Mouse (Mus musculus) layer of hippocampus, adult 2 months (tissue): ENCODE measurements around the gene Tspan2. TPM values are rescaled to one million over a fixed set of nuclear protein-coding genes. Genes with fewer than 3 reads are reported as not detected.

Source experiments
- DNase-seq, 2 experiments: peaks; one replicate each; pipeline ENCODE4 v3.0.0; 2022; ENCODE audit warnings: low spot score in 2 of 2
- H3K27ac ChIP-seq: fragments of 200-600 bp; 2 replicates; pipeline ENCODE4 v1.8.1; 2022
- H3K4me3 ChIP-seq: fragments of 200-600 bp; 2 replicates; pipeline ENCODE4 v1.8.1; 2022; ENCODE audit warnings: mild to moderate bottlenecking
- CTCF ChIP-seq: fragments of 200-600 bp; conservative IDR thresholded peaks from 2 replicates; pipeline ENCODE4 v1.8.1; 2022; ENCODE audit warnings: antibody characterized with exemption, mild to moderate bottlenecking, moderate library complexity
- long read RNA-seq, 2 experiments: library from polyadenylated mRNA; stranded (forward); transcript quantifications; one replicate each; pipeline ENCODE4 v2.0.0; 2021; ENCODE audit warnings: borderline mapping rate in 2 of 2
- total RNA-seq, 2 experiments: library from RNA; stranded (reverse); gene quantifications; 2 replicates each; pipeline ENCODE4 v1.2.3; 2021

The Tspan2 gene
- 10 to 100 TPM; 70.5 to 76.2 TPM for total RNA-seq
- long read RNA-seq, experiment 1, full-length matches to known transcripts = 10 of 24 reads
- long read RNA-seq, experiment 1, partial matches to known transcripts = 0 of 24 reads
- long read RNA-seq, experiment 1, other reads (novel, unspliced or antisense) = 14 of 24 reads
- long read RNA-seq, experiment 2, full-length matches to known transcripts = 18 of 28 reads
- long read RNA-seq, experiment 2, partial matches to known transcripts = 0 of 28 reads
- long read RNA-seq, experiment 2, other reads (novel, unspliced or antisense) = 10 of 28 reads

DNA sequence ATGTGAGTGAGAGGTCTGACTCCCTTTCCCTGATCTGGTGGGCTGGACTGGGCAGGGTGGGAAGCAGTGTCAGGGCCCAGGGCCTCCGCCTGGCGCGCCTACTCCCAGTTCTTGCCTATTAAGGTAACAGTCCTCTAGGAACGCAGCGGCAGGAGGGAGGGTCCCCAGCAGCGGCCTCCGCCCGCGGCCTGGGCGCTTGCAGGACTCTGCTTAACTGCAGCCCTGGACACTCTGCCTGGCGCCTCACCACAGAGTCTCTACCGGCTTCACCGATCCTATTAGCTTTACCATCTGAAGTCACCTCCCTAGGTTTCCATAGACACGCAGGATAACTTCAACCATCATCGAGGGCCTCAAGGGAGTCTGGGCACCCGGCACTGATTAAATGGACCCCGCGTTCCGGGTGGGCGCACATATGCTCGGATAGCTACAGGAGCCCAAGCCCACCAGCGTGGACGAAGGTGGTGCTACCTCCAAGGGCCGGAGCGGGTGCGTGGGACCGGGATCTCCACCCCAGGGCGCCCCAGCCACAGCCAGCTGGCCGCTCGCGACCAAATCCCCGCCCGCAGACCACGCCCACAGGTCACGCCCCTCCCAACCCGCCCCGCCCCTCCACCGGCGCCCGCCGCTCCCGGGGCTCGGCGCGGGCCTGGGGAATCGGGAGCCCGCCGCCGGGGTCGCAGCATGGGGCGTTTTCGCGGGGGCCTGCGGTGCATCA is at the start of gene Tspan2:
Gene Tspan2 (plus strand): TSS at position 217 of the 718 bp plus-strand sequence.
- TF ChIP-seq CTCF = no peak
- peak within 1 kb of the TSS; percentile 72 for H3K4me3 ChIP-seq
- H3K27ac ChIP-seq = peak within 1 kb of the TSS; percentile 83
- no peak for DNase-seq

DNA sequence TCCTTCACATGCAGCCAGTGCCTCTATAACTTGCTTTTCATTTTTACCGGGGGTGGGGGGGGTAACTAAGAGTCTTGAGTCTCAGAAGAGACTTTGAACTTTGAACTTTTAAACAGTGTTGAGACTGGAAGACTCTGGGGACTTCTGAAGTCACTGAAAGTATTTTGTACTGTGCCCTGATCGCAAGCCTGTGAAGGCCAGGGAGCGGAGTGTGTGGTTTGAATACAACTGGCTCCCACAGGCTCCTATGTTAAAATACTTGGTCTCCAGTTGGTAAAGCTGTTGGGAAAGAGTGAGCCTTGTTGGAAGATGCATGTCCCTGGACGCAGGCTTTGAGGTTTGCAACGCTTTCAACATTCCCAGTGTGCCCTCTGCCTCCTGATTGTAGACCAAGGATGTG is 47.5 kb upstream of the Tspan2 start:
- no peak for DNase-seq
- no peak for TF ChIP-seq CTCF
- no peak overlapping the region for H3K4me3 ChIP-seq
- no peak overlapping the region for H3K27ac ChIP-seq

DNA sequence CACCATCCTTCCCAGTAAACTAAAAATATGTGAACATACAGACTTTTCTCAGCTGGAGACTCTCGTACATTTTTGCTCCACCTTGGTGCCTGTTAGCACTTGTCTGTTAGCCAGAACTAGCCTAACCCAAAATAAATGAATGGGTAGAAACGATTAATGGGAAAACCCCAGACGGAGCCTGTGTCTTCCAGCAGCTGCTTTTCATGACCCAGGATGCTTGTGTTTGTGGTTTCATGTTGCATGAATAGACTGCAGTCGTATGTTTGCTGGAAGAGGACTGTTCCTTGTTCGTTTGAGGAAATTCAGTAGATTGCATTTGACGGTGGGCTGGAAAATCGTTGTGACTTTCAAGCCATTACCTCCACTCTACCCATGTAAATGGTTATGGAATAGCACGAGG is 46.5 kb upstream of the Tspan2 start:
- Histone ChIP-seq H3K27ac (no peak overlapping the region), H3K4me3 (no peak overlapping the region)
- no peak for TF ChIP-seq CTCF
- no peak for DNase-seq

GRCm38 (mm10) chr3:102691802-102692484 is 42.4 kb upstream of the Tspan2 start:
- Histone ChIP-seq H3K27ac (no peak overlapping the region), H3K4me3 (no peak overlapping the region)
- DNase-seq = peak; percentile 71 to 80
- TF ChIP-seq CTCF = peak; percentile 92

DNA sequence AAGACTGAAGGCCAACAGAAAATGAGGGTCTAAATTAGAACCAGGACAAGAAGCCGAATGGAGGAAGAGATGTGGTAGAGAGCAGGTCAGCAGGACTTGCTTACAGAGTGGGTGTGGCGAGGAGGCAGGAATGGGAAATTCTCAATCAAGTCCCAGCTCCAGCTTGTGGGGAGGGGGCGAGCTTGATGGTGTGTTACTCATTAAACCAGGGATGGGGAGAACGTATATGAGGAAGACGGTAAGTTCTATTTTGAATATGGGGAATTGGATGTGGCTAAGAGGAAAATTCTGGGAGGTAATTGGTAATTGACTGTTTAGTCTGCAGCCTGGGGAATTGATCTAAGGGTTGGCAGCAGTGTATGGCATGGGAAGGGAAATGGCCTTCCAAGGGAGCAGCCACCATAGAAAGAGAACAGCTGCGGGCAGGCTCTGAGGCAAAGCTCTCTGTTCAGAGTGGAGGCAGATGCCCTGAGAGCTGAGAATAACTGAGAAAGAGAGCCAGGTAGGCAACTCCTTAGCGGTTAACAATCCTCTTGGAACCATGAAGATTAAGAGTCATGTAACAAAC is 41.5 kb upstream of the Tspan2 start:
- no peak overlapping the region for H3K27ac ChIP-seq
- TF ChIP-seq CTCF = no peak
- no peak for DNase-seq
- no peak overlapping the region for H3K4me3 ChIP-seq

DNA sequence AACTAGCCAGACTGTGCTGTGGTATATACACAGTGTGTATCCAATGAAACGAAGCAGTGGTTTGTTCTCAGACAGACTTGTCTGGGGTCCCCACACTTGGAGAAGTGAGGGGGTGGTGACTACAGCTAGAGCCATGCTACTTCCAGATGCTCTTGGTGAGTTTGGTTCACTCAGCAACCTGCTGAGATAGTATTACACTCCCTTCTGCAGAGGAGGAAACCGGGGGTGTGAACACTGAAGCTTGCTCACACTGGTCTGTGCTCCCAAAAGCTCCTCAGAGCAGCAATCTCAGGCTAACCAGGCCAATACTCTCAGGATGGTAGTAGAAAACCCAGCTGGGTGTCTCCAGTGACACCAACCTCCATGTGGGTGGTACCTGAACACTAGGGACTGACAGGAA is 36.2 kb upstream of the Tspan2 start:
- no peak overlapping the region for H3K4me3 ChIP-seq
- TF ChIP-seq CTCF = no peak
- H3K27ac ChIP-seq = no peak overlapping the region
- no peak for DNase-seq

DNA sequence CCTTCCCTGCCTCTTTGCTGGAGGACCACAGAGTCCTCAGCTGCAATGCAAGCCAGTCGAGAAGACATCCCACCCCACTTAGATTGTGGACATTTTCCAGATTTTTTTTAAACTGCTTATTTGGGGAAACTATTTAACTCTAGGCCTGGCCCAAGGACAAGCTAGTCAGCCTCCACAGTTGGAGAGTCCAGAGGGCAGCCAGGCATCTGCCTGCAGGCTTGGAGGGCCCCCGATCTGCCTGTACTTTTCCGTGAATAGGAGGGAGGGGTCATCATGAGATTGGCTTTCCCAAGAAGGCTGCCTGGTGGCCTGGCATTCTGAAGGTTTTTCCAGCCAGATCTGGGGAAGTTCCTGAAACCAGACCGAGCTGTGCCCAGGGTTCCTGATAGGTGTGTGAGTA is 33.0 kb upstream of the Tspan2 start:
- no peak for DNase-seq
- no peak for TF ChIP-seq CTCF
- H3K4me3 ChIP-seq = no peak overlapping the region
- H3K27ac ChIP-seq = no peak overlapping the region

DNA sequence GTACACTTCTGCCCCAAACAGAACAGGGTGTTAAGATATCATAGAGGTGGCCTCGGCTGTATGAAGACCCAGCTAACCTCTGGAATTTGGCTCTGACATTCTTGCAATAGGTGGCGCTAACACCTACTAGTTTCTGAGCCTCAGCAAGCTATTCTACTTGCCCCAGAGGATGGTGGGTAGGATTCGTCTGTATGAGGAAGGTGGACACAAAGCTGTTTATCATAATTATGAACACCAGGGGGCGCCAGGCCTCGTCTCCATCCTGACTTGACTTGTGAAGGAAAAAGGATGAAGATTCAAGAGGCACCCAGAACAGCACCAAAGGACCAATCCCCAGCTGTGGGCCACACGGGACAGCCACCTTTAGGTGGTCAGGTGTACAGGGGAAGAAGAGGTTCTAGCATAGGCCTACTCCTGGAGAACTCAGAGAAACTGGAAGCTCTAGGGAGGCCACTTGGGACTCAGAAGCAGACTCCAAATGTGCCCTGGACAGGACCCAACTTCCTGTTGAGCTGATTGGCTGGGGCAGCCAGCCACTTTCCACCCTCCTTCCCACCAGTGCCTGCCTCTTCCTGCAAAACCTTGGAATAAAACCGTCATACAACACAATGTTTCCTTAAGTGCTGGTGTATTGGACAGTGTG is 32.3 kb upstream of the Tspan2 start:
- peak; percentile 29 to 57 for DNase-seq
- Histone ChIP-seq H3K27ac (0 out of 2 replicates have a peak overlapping the region, but pooled peaks have one; percentile 37), H3K4me3 (no peak overlapping the region)
- TF ChIP-seq CTCF = peak; percentile 76

- no peak for TF ChIP-seq CTCF
- DNase-seq = no peak
- Histone ChIP-seq H3K4me3 (no peak overlapping the region), H3K27ac (peak overlapping the region; percentile 63)
Measured at GRCm38 (mm10) chr3:102704001-102704401, 30.3 kb upstream of the Tspan2 start.

DNA sequence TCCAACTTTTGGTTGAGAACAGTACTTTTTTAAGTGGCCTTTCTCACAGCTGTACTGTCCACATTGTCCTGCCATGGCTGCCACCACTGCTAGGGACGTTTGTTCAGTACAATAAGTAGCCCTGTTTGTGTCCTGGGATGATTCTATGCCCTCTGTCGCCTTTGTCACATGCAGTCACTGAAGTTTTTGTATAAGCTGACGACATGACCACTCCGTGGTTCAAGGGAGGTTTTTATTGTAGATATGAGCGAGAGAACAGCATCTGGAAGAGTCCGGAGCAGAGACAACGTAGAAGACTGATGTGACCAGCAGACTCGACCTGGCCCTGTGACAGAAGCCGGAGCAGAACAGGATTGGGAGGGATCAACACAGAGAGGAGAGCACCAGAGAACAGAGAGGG is 25.7 kb upstream of the Tspan2 start:
- peak overlapping the region; percentile 81; the same call in 1 of the 2 replicates for H3K27ac ChIP-seq
- no peak for DNase-seq

GRCm38 (mm10) chr3:102715066-102715584 is 19.2 kb upstream of the Tspan2 start:
- TF ChIP-seq CTCF = peak; percentile 95
- Histone ChIP-seq H3K4me3 (peak overlapping the region; percentile 39), H3K27ac (peak overlapping the region; percentile 55; the same call in 1 of the 2 replicates)
- peak; percentile 63 to 83 for DNase-seq

More for the DNA sequence above, 25.7 kb upstream of the Tspan2 start:
- H3K4me3 ChIP-seq = no peak overlapping the region
- no peak for TF ChIP-seq CTCF

DNA sequence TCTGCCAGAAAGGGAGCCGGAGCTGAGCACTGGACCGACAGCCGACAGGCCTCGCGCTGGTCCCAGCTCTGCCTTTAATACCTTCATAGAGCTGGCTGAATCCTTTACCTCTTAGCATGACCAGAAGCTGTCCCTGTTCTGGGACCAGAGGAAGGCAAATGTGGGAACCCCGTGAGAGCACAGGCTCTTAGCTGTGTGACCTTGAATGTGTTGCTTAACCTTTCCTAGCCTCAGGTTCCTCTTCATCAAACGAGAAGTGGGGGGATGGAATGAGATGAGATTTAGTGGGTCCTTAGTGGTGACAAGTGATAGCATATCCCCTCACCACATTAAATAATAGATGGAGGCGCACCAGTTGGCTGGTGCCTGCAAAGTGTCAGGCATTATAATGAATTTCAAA is 18.5 kb upstream of the Tspan2 start:
- Histone ChIP-seq H3K4me3 (no peak overlapping the region), H3K27ac (peak overlapping the region; percentile 3; the same call in 1 of the 2 replicates)
- no peak for TF ChIP-seq CTCF
- no peak for DNase-seq
